Mouse (Mus musculus) embryonic fibroblast, embryonic 13.5 days (primary cell): ENCODE data around the gene Ppia.

ENCODE experiments used
- CTCF ChIP-seq: IDR thresholded peaks from 2 replicates; pipeline ENCODE4 v1.5.1; 2011; ENCODE audit warnings: mild to moderate bottlenecking, control low read depth, low read length, moderate library complexity, borderline replicate concordance; ENCODE audit not compliant: insufficient read depth
- POLR2A ChIP-seq: IDR thresholded peaks from 2 replicates; pipeline ENCODE4 v1.6.1; 2011; ENCODE audit warnings: low read depth, mild to moderate bottlenecking, control low read depth, low read length, moderate library complexity

DNA sequence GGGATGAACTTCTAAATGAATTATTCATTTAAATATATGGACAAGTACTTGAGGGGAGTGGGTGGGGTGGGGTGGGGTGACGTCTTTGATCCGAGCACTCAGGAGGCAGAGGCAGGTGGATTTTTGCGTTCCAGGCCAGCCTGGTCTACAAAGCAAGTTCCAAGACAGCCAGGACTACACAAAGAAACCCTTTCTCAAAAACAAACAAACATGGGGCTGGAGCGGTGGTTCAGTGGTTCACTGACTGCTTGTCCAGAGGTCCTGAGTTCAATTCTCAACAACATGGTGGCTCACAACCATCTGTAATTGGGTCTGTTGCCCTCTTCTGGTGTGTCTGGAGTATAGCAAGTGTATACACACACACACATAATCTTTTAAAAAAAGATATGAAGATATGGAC is 30.2 kb downstream of the Ppia start:
- TF ChIP-seq CTCF: no peak
- no peak for TF ChIP-seq POLR2A
